Comparison of ENCODE assay signal across 9 mouse cellular contexts in the genomic region with DNA sequence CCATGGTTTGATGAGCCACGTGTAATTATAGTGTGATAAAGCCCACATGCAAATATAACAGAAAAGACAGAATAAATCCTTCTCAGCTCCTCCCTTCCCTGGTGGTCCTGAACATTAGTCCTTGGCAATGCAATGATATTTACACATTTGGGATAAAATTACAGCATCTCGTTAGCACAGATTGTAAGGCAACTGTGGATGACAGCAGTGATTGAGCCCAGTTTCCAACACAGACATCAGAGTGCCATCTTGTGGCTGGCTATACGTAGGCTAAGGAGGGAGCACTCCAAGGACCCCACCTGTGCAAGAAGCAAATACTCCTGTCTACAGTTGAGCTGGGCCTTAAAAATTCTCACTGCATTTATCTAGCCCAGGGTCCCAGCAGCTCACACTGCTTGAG.
DNase-seq lines count a peak whose midpoint lies in the region; ATAC-seq and TF ChIP-seq lines count a peak whose summit lies in the region.
"Had no signal": no experiment of that assay in that cellular context is flagged by ENCODE, and none has a peak within 500 bp of the region (broad histone marks: within the 10 kb centered on the region; RNA-seq: fewer than 3 reads in every experiment).

No protein-coding gene starts in this region.

- DNase-seq in heart, postnatal 0 days (ENCODE audit: low spot score), result no peak
- no peak for DNase-seq in heart, postnatal 36 days
- DNase-seq in CH12.LX (ENCODE audit: extremely low read depth), result peak; percentile 10
- DNase-seq in embryonic facial prominence, embryonic 14.5 days (ENCODE audit: low spot score), result peak; percentile 56
- peak; percentile 11 to 68 for DNase-seq in left cerebral cortex, adult 9 months (ENCODE audit: low spot score in 2 of 2)
- no peak for DNase-seq in testis, postnatal 10 days (ENCODE audit: low spot score)
- no peak for DNase-seq in spleen, postnatal 36 days (ENCODE audit: low spot score in 2 of 2)

- H3K27me3 ChIP-seq in heart, postnatal 0 days (ENCODE audit: control insufficient read depth, insufficient read depth, low read length), result no peaks in the 10 kb centered on the region
- H3K27me3 ChIP-seq in CH12.LX (replicated peaks), result peaks cover 26% of the 10 kb centered on the region
- no peaks in the 10 kb centered on the region for H3K27me3 ChIP-seq in embryonic facial prominence, embryonic 14.5 days (replicated peaks; ENCODE audit: control insufficient read depth, insufficient read depth, low read length)

- H3K9ac ChIP-seq in heart, postnatal 0 days (replicated peaks; ENCODE audit: low read depth, low read length), result no peak overlapping the region
- H3K9ac ChIP-seq in CH12.LX (ENCODE audit: insufficient read depth, low read depth), result no peak overlapping the region
- no peak overlapping the region for H3K9ac ChIP-seq in embryonic facial prominence, embryonic 14.5 days (ENCODE audit: low read depth, low read length)

- ATAC-seq in heart, postnatal 0 days (ENCODE audit: insufficient read depth, low read depth), result no peak
- ATAC-seq in embryonic facial prominence, embryonic 14.5 days (ENCODE audit: low read depth), result no peak
- no peak for ATAC-seq in erythroid progenitor cell, adult 5-6 weeks (replicated peaks; ENCODE audit: low FRiP score, poor library complexity, severe bottlenecking)

- H3K9me3 ChIP-seq in heart, postnatal 0 days (replicated peaks; ENCODE audit: control insufficient read depth, low read length), result no peaks in the 10 kb centered on the region
- no peaks in the 10 kb centered on the region for H3K9me3 ChIP-seq in CH12.LX (replicated peaks; ENCODE audit: low read length)
- H3K9me3 ChIP-seq in embryonic facial prominence, embryonic 14.5 days (ENCODE audit: control insufficient read depth, low read length), result no peaks in the 10 kb centered on the region

- H3K4me2 ChIP-seq in heart, postnatal 0 days (ENCODE audit: low read depth, low read length), result no peak overlapping the region
- no peak overlapping the region for H3K4me2 ChIP-seq in CH12.LX (ENCODE audit: insufficient read depth, low read depth, poor library complexity, severe bottlenecking)
- no peak overlapping the region for H3K4me2 ChIP-seq in embryonic facial prominence, embryonic 14.5 days (ENCODE audit: low read depth, low read length)

- dilution Hi-C loops in CH12.LX (cut with MboI; ENCODE audit: extremely low pct_ligation_motif_present, extremely low pct_unique_long_range_greater_than_20kb, low sequenced_read_pairs), result no loop called here

- no peak overlapping the region for H3K4me3 ChIP-seq in heart, postnatal 0 days (ENCODE audit: low read depth, low read length)
- H3K4me3 ChIP-seq in CH12.LX (replicated peaks in 1 of 3; ENCODE audit: low read depth in 2 of 3, low read length in 2 of 3, poor library complexity in 1 of 3), result no peak overlapping the region
- no peak overlapping the region for H3K4me3 ChIP-seq in embryonic facial prominence, embryonic 14.5 days (ENCODE audit: low read depth, low read length)
- H3K4me3 ChIP-seq: myocyte had no signal

- TF ChIP-seq EP300 in heart, postnatal 0 days (IDR thresholded peaks at IDR 0.05; ENCODE audit: low read depth), result no peak
- no peak for TF ChIP-seq EP300 in CH12.LX (IDR thresholded peaks at IDR 0.05; ENCODE audit: low read length)

- H3K36me3 ChIP-seq in heart, postnatal 0 days (replicated peaks; ENCODE audit: control insufficient read depth, insufficient read depth, low read length), result no peaks in the 10 kb centered on the region
- H3K36me3 ChIP-seq in CH12.LX (replicated peaks in 1 of 2; ENCODE audit: control insufficient read depth in 1 of 2, insufficient read depth in 1 of 2, low read length in 1 of 2), result no peaks in the 10 kb centered on the region
- H3K36me3 ChIP-seq in embryonic facial prominence, embryonic 14.5 days (ENCODE audit: control insufficient read depth, insufficient read depth, low read length), result no peaks in the 10 kb centered on the region

- WGBS in heart, postnatal 0 days, result 44% methylated on average over 3 of the region's 3 CpGs
- WGBS in embryonic facial prominence, embryonic 14.5 days, result 39% methylated on average over 3 of the region's 3 CpGs

- intact Hi-C loops in heart, postnatal 36 days (cut with DNase I), result loop anchor here (10.0 kb wide), 1 partner anchor 371 kb away; no protein-coding TSS in a partner anchor

- H3K4me1 ChIP-seq in heart, postnatal 0 days (ENCODE audit: control insufficient read depth, insufficient read depth), result no peaks in the 10 kb centered on the region
- H3K4me1 ChIP-seq in CH12.LX (ENCODE audit: control insufficient read depth in 1 of 2, insufficient read depth in 2 of 2), result no peaks in the 10 kb centered on the region
- H3K4me1 ChIP-seq in embryonic facial prominence, embryonic 14.5 days (ENCODE audit: control insufficient read depth, insufficient read depth, low read length), result no peaks in the 10 kb centered on the region

- peak; percentile 59 for TF ChIP-seq RAD21 in CH12.LX (IDR thresholded peaks at IDR 0.05; ENCODE audit: low read depth, low read length)

- in situ Hi-C loops in CH12.LX (cut with MboI; ENCODE audit: low pct_ligation_motif_present, low pct_unique_long_range_greater_than_20kb, low sequenced_read_pairs), result no loop called here

- H3K79me2 ChIP-seq in CH12.LX (replicated peaks; ENCODE audit: control insufficient read depth, extremely low read depth, insufficient read depth, poor library complexity, severe bottlenecking), result no peaks in the 10 kb centered on the region

- H3K27ac ChIP-seq in heart, postnatal 0 days (ENCODE audit: low read depth), result no peak overlapping the region
- no peak overlapping the region for H3K27ac ChIP-seq in CH12.LX (ENCODE audit: insufficient read depth, low read depth)
- H3K27ac ChIP-seq in embryonic facial prominence, embryonic 14.5 days (replicated peaks; ENCODE audit: low read depth, low read length), result no peak overlapping the region

- no peak for TF ChIP-seq POLR2A in CH12.LX (IDR thresholded peaks at IDR 0.05; ENCODE audit: low read depth, low read length)

- TF ChIP-seq CTCF in heart, postnatal 0 days (IDR thresholded peaks at IDR 0.05; ENCODE audit: low read depth), result peak; percentile 53
- TF ChIP-seq CTCF in CH12.LX (conservative IDR thresholded peaks at IDR 0.05 in 1 of 2, IDR thresholded peaks at IDR 0.05 in 1 of 2; ENCODE audit: low read depth in 2 of 2, low read length in 2 of 2), result peak in 1 of 2 experiments; percentile 65; a peak in 2 of 4 replicates

TF ChIP-seq in CH12.LX, 34 proteins besides CTCF, POLR2A, EP300 and RAD21:
- TF ChIP-seq MAX (IDR thresholded peaks at IDR 0.05; ENCODE audit: low read length), result no peak
- TF ChIP-seq SMC3 (IDR thresholded peaks at IDR 0.05; ENCODE audit: low read depth, low read length), result peak; percentile 41

Comparison
In these comparisons a context has a peak if more than half of its experiments do, and no peak if none do; other contexts are left out.
1. DNase-seq: peak in CH12.LX (single experiment), embryonic facial prominence, embryonic 14.5 days (single experiment) and left cerebral cortex, adult 9 months (2 of 2); none in heart, postnatal 0 days (single experiment), heart, postnatal 36 days (0 of 2), testis, postnatal 10 days (single experiment) and spleen, postnatal 36 days (0 of 2).